Mouse (Mus musculus) MEL (cell line): ENCODE results near the gene Atoh8.

Experiments used
- CHD1 ChIP-seq: IDR thresholded peaks from 2 replicates; pipeline ENCODE4 v1.6.1; 2012; ENCODE audit warnings: low read depth, mild to moderate bottlenecking, inconsistent platforms, low read length, improper control_type of control experiment
- CTCF ChIP-seq, 3 experiments: IDR thresholded peaks in 2 of 3; conservative IDR thresholded peaks in 1 of 3; 2 replicates each; pipeline ENCODE4 v1.5.1; 2011 to 2012; ENCODE audit warnings: low read length in 3 of 3, low read depth in 2 of 3, mild to moderate bottlenecking in 2 of 3, improper control_type of control experiment in 1 of 3, inconsistent platforms in 1 of 3, mixed read lengths in 1 of 3, moderate library complexity in 1 of 3; ENCODE audit not compliant: control insufficient read depth in 1 of 3, insufficient read depth in 1 of 3, poor library complexity in 1 of 3, severe bottlenecking in 1 of 3
- E2F4 ChIP-seq: IDR thresholded peaks from 2 replicates; pipeline ENCODE4 v1.6.1; 2011; ENCODE audit warnings: low read depth, low read length, improper control_type of control experiment, borderline replicate concordance
- JUND ChIP-seq: IDR thresholded peaks from 2 replicates; pipeline ENCODE4 v1.6.1; 2011; ENCODE audit warnings: low read depth, mild to moderate bottlenecking, improper control_type of control experiment, low read length
- NRF1 ChIP-seq: IDR thresholded peaks from 2 replicates; pipeline ENCODE4 v1.6.1; 2014; ENCODE audit warnings: low read depth, mild to moderate bottlenecking, inconsistent platforms, low read length, improper control_type of control experiment, moderate library complexity; ENCODE audit not compliant: poor library complexity, insufficient read depth, severe bottlenecking
- POLR2A ChIP-seq, 2 experiments: IDR thresholded peaks; 2 replicates each; pipeline ENCODE4 v1.6.1; 2011 to 2012; ENCODE audit warnings: low read length in 2 of 2, mild to moderate bottlenecking in 2 of 2, control low read depth in 1 of 2, improper control_type of control experiment in 1 of 2, low read depth in 1 of 2, moderate library complexity in 1 of 2; ENCODE audit not compliant: control insufficient read depth in 1 of 2, insufficient read depth in 1 of 2, poor library complexity in 1 of 2
- TCF12 ChIP-seq: IDR thresholded peaks from 2 replicates; pipeline ENCODE4 v1.6.1; 2014; ENCODE audit warnings: low read depth, mild to moderate bottlenecking, inconsistent platforms, low read length, improper control_type of control experiment, moderate library complexity
- USF1 ChIP-seq: IDR thresholded peaks from 2 replicates; pipeline ENCODE4 v1.6.1; 2014; ENCODE audit warnings: low read depth, mild to moderate bottlenecking, inconsistent platforms, low read length, improper control_type of control experiment, moderate library complexity

DNA sequence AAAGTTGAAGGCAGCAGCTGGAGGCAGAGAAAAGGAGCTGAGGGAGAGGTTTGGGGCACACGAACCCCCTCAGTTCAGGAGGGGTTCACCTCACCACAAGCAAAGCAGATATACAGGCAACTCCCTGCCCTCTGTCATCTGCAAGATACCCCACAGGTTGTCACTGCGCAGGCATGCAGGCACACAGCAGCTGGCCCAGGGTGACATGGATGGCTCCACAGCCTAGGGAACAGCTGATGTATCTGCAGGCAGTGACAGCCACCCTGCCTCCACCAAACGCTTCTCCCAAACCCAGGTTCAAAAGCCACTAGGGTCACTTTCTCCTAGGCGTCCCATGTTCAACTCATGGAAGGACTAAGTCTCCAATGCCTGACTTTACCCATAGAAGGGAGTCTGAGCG lies 2.5 kb downstream of the Atoh8 start:
- TF ChIP-seq USF1: no peak
- TF ChIP-seq CTCF (IDR thresholded peaks at IDR 0.05 in 2 of 3, conservative IDR thresholded peaks at IDR 0.05 in 1 of 3; ENCODE audit: control insufficient read depth in 1 of 3, insufficient read depth in 1 of 3, low read depth in 2 of 3, low read length in 3 of 3, poor library complexity in 1 of 3, severe bottlenecking in 1 of 3): no peak
- no peak for TF ChIP-seq JUND
- no peak for TF ChIP-seq TCF12
- TF ChIP-seq NRF1: no peak
- no peak for TF ChIP-seq E2F4
- no peak for TF ChIP-seq POLR2A (IDR thresholded peaks at IDR 0.05; ENCODE audit: control insufficient read depth in 1 of 2, insufficient read depth in 1 of 2, low read depth in 1 of 2, low read length in 2 of 2, poor library complexity in 1 of 2)
- TF ChIP-seq CHD1: no peak
